Mouse (Mus musculus) liver, embryonic 14.5 days (tissue): ENCODE data around the gene Smim24. TPM values are rescaled to one million over a fixed set of nuclear protein-coding genes. Genes with fewer than 3 reads are reported as not detected.

Experiments used
- ATAC-seq: fragments of 200-750 bp; cut with Nextera tagmentation; 2 replicates; pipeline ENCODE4 v1.8.0; 2017; ENCODE audit warnings: moderate number of reproducible peaks, mild to moderate bottlenecking, moderate library complexity; ENCODE audit not compliant: insufficient read depth
- DNase-seq, 3 experiments: peaks; one replicate each; pipeline ENCODE4 v3.0.0-alpha.2; 2012 to 2013; ENCODE audit warnings: low read depth in 3 of 3, low spot score in 3 of 3
- H3K27ac ChIP-seq: fragments of 300-500 bp; sonication (generic); 2 replicates; pipeline ENCODE4 v1.5.1; 2014; ENCODE audit warnings: moderate library complexity, mild to moderate bottlenecking, control low read depth, inconsistent platforms
- H3K27me3 ChIP-seq: fragments of 300-500 bp; sonication (generic); 2 replicates; pipeline ENCODE4 v1.6.1; 2014; ENCODE audit warnings: mild to moderate bottlenecking, low read length, moderate library complexity; ENCODE audit not compliant: control insufficient read depth, insufficient read depth
- H3K36me3 ChIP-seq: fragments of 300-500 bp; sonication (generic); replicated peaks from 2 replicates; pipeline ENCODE4 v1.6.1; 2014; ENCODE audit warnings: low read depth; ENCODE audit not compliant: control insufficient read depth, insufficient read depth
- H3K4me1 ChIP-seq, 2 experiments: fragments of 200-500 bp in 1 of 2; fragments of 300-500 bp in 1 of 2; sonication (generic) in 1 of 2; replicated peaks; 2 replicates each; pipeline ENCODE4 v1.6.1; 2012 to 2014; ENCODE audit warnings: antibody characterized with exemption in 1 of 2, inconsistent platforms in 1 of 2, low read length in 1 of 2; ENCODE audit not compliant: control insufficient read depth in 2 of 2, insufficient read depth in 2 of 2
- H3K4me2 ChIP-seq: fragments of 300-500 bp; sonication (generic); 2 replicates; pipeline ENCODE4 v1.6.1; 2014; ENCODE audit warnings: low read depth, mild to moderate bottlenecking, control low read depth, moderate library complexity
- H3K4me3 ChIP-seq, 2 experiments: fragments of 200-500 bp in 1 of 2; fragments of 300-500 bp in 1 of 2; sonication (generic) in 1 of 2; 2 replicates each; pipeline ENCODE4 v1.5.1; 2012 to 2014; ENCODE audit warnings: low read depth in 2 of 2, low read length in 2 of 2, mild to moderate bottlenecking in 2 of 2, control low read depth in 1 of 2, inconsistent platforms in 1 of 2, moderate library complexity in 1 of 2; ENCODE audit not compliant: insufficient read depth in 1 of 2
- H3K9ac ChIP-seq: fragments of 300-500 bp; sonication (generic); replicated peaks from 2 replicates; pipeline ENCODE4 v1.6.1; 2014; ENCODE audit warnings: mild to moderate bottlenecking, control low read depth, moderate library complexity
- H3K9me3 ChIP-seq: fragments of 300-500 bp; sonication (generic); 2 replicates; pipeline ENCODE4 v1.6.1; 2016; ENCODE audit warnings: low read length, mixed read lengths; ENCODE audit not compliant: control insufficient read depth
- CTCF ChIP-seq: IDR thresholded peaks from 2 replicates; pipeline ENCODE4 v1.5.1; 2016; ENCODE audit warnings: antibody characterized with exemption, low read depth, control low read depth
- EP300 ChIP-seq: IDR thresholded peaks from 2 replicates; pipeline ENCODE4 v1.6.1; 2016; ENCODE audit warnings: antibody characterized with exemption, low read depth
- WGBS: fragments of 180-500 bp; shearing (Covaris S2); extraction: QIAGEN DNeasy Blood & Tissue Kit; methylation state at CpG from one replicate; pipeline ENCODE4 v1.1.7; 2014; ENCODE audit not compliant: insufficient replicate concordance; 5-methylcytosine and 5-hydroxymethylcytosine counted together
- polyA plus RNA-seq, 2 experiments: library from polyadenylated mRNA; depleted of rRNA in 1 of 2; stranded (reverse) in 1 of 2; unstranded in 1 of 2; fragments of >200 nt; fragmentation: Nextera tagmentation in 1 of 2; extraction: Ambion mirVana in 1 of 2; gene quantifications; 2 replicates each; pipeline versions ENCODE4 v1.2.1 to v1.2.3; 2012 to 2014

Gene Smim24
- polyA plus RNA-seq, 2 experiments, result 1.7 to 1.9 TPM

DNA sequence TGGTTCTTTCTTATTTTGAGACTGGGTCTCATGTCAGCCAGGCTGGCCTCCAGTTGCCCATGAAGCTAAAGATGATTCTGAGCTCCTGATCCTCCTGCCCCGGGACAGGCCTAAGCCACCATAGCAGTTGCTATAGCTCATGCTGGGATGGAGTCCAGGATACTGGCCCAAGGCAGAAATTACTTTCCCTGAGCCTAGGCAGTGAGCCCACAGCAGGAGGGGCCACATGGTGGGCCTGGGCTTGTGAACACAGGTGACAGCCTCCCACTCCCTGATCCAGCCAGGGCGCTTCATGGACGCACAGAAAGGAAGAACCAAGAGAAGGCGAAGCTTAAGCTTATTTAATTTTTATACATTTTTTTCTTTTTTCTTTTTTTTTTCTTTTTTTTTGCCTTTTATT lies 3.0 kb downstream of the Smim24 start:
- Histone ChIP-seq H3K27me3 (no peaks in the 10 kb centered on the region), H3K9me3 (no peaks in the 10 kb centered on the region), H3K4me3 (no peak overlapping the region), H3K27ac (no peak overlapping the region), H3K9ac (no peak overlapping the region), H3K4me1 (peaks cover 2 to 5% of the 10 kb centered on the region in 2 experiments; a peak in 3 of 4 replicates), H3K36me3 (no peaks in the 10 kb centered on the region; the same call in 1 of the 2 replicates), H3K4me2 (no peak overlapping the region)
- WGBS, result 82% methylated on average over 4 of the region's 4 CpGs
- no peak for DNase-seq
- no peak for ATAC-seq
- TF ChIP-seq CTCF (no peak), EP300 (no peak)

DNA sequence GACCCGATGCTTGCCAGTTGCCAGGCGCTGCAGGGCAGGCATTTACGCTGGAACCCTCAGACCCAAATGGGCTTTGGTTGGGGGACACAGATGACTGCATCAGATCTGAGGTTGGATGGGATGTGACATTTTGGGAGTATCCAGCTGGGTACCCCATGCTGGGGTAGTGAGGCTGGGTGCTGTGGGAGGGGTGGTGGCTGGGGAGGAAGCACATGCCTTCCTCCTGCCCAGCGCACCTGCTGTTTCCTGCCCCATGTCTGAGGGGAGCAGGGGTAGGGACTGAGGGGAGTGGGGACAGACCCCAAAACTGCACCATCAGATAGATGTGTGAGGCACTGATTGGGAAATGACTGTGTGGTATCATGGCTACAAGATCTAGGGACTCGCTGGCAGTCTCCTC lies 3.9 kb downstream of the Smim24 start:
- Histone ChIP-seq H3K4me2 (no peak overlapping the region), H3K27ac (no peak overlapping the region), H3K36me3 (no peaks in the 10 kb centered on the region; the same call in 1 of the 2 replicates), H3K9ac (no peak overlapping the region), H3K4me1 (peaks cover 5 to 11% of the 10 kb centered on the region in 2 experiments), H3K9me3 (no peaks in the 10 kb centered on the region), H3K27me3 (no peaks in the 10 kb centered on the region), H3K4me3 (no peak overlapping the region)
- 74% methylated on average over 5 of the region's 5 CpGs for WGBS
- no peak for TF ChIP-seq CTCF
- TF ChIP-seq EP300, result no peak
- ATAC-seq, result no peak
- DNase-seq, result no peak

DNA sequence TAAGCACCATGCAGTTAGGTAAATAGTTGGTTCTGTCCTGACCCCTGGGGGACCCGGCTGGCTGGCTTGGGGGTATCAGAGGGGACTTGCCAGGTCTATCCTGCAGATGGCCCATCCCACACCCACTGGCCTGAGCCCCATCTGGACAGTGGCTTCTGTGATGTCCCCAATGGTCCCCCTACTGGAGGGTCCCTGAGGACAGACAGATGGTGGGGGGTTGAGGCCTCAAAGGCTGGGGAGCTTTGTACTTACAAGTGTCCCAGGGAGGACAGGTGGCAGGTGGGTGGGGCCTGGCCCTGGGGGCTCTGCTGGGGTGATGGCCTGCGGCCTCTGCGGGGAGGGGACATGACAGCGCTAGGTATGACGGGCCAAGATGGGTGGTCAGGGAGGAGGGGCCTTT lies 6.4 kb downstream of the Smim24 start:
- H3K9me3 ChIP-seq, result no peaks in the 10 kb centered on the region
- no peaks in the 10 kb centered on the region; the same call in 1 of the 2 replicates for H3K36me3 ChIP-seq
- TF ChIP-seq EP300 (no peak), CTCF (no peak)
- WGBS, result 77% methylated on average over 5 of the region's 5 CpGs
- H3K4me2 ChIP-seq, result no peak overlapping the region
- H3K4me3 ChIP-seq, result no peak overlapping the region
- no peaks in the 10 kb centered on the region; the same call in 1 of the 2 replicates for H3K27me3 ChIP-seq
- peaks cover 7 to 12% of the 10 kb centered on the region in 2 experiments; a peak in 3 of 4 replicates for H3K4me1 ChIP-seq
- ATAC-seq, result no peak
- no peak for DNase-seq
- no peak overlapping the region for H3K9ac ChIP-seq
- no peak overlapping the region for H3K27ac ChIP-seq

- Histone ChIP-seq H3K27ac (no peak overlapping the region), H3K27me3 (peaks cover 3% of the 10 kb centered on the region; the same call in 1 of the 2 replicates), H3K9me3 (no peaks in the 10 kb centered on the region), H3K4me3 (no peak overlapping the region), H3K4me2 (no peak overlapping the region), H3K4me1 (peaks cover 7 to 12% of the 10 kb centered on the region in 2 experiments; a peak in 3 of 4 replicates), H3K9ac (no peak overlapping the region), H3K36me3 (no peaks in the 10 kb centered on the region; the same call in 1 of the 2 replicates)
- no peak for ATAC-seq
- WGBS, result 72% methylated on average over 18 of the region's 18 CpGs
- DNase-seq, result no peak
- no peak for TF ChIP-seq CTCF
- no peak for TF ChIP-seq EP300
Observed at GRCm38 (mm10) chr10:81399798-81400308, 7.0 kb downstream of the Smim24 start.

- no peak for TF ChIP-seq CTCF
- no peak for TF ChIP-seq EP300
- peaks cover 7 to 12% of the 10 kb centered on the region in 2 experiments; a peak in 3 of 4 replicates for H3K4me1 ChIP-seq
- no peaks in the 10 kb centered on the region for H3K9me3 ChIP-seq
- H3K9ac ChIP-seq, result no peak overlapping the region
- no peaks in the 10 kb centered on the region; the same call in 1 of the 2 replicates for H3K36me3 ChIP-seq
- H3K27ac ChIP-seq, result no peak overlapping the region
- DNase-seq (no peak), ATAC-seq (no peak)
- H3K4me3 ChIP-seq, result no peak overlapping the region
- 69% methylated on average over 22 of the region's 22 CpGs for WGBS
- H3K27me3 ChIP-seq, result peaks cover 3% of the 10 kb centered on the region; the same call in 1 of the 2 replicates
- no peak overlapping the region for H3K4me2 ChIP-seq
Observed at GRCm38 (mm10) chr10:81400371-81401204, 7.7 kb downstream of the Smim24 start.
